21 mouse cellular contexts compared by ENCODE assay signal in genomic region chr9:7852346-7853230, GRCm38 (mm10). TPM values are rescaled to one million over a fixed set of nuclear protein-coding genes. Genes with fewer than 3 reads are reported as not detected.
DNase-seq lines count a peak whose midpoint lies in the region; ATAC-seq and TF ChIP-seq lines count a peak whose summit lies in the region.
"Had no signal": no experiment of that assay in that cellular context is flagged by ENCODE, and none has a peak within 500 bp of the region (broad histone marks: within the 10 kb centered on the region; RNA-seq: fewer than 3 reads in every experiment).

No protein-coding gene starts in this region.

- H3K36me3 ChIP-seq in heart, embryonic 10.5 days, result peaks cover 7% of the 10 kb centered on the region; the same call in 1 of the 2 replicates
- peaks cover 8% of the 10 kb centered on the region for H3K36me3 ChIP-seq in limb, embryonic 12.5 days
- H3K36me3 ChIP-seq in limb, embryonic 10.5 days, result peaks cover 14% of the 10 kb centered on the region
- H3K36me3 ChIP-seq in MEL (ENCODE audit: control insufficient read depth in 1 of 2, insufficient read depth in 2 of 2, low read length in 2 of 2), result peaks cover 0 to 5% of the 10 kb centered on the region in 2 experiments; a peak in 2 of 4 replicates
- peaks cover 56% of the 10 kb centered on the region for H3K36me3 ChIP-seq in intestine, postnatal 0 days (ENCODE audit: control insufficient read depth, insufficient read depth)
- H3K36me3 ChIP-seq: hindbrain, embryonic 15.5 days; midbrain, embryonic 13.5 days; neural tube, embryonic 13.5 days had no signal

- peak; percentile 33 to 47; a peak in 1 of 4 replicates for TF ChIP-seq EP300 in MEL (IDR thresholded peaks at IDR 0.05; ENCODE audit: low read depth in 1 of 2, low read length in 2 of 2)

- H3K79me2 ChIP-seq in MEL (ENCODE audit: control insufficient read depth, insufficient read depth, low read length, poor library complexity), result no peaks in the 10 kb centered on the region

- no peaks in the 10 kb centered on the region for H3K9me3 ChIP-seq in heart, embryonic 10.5 days
- no peaks in the 10 kb centered on the region for H3K9me3 ChIP-seq in limb, embryonic 12.5 days
- no peaks in the 10 kb centered on the region for H3K9me3 ChIP-seq in limb, embryonic 10.5 days (replicated peaks)
- H3K9me3 ChIP-seq in MEL (replicated peaks; ENCODE audit: insufficient read depth, low read length), result no peaks in the 10 kb centered on the region
- H3K9me3 ChIP-seq in intestine, postnatal 0 days (ENCODE audit: control insufficient read depth), result no peaks in the 10 kb centered on the region
- H3K9me3 ChIP-seq: hindbrain, embryonic 15.5 days; midbrain, embryonic 13.5 days; neural tube, embryonic 13.5 days had no signal

- H3K9ac ChIP-seq in limb, embryonic 12.5 days (replicated peaks), result no peak overlapping the region
- H3K9ac ChIP-seq in MEL (ENCODE audit: control insufficient read depth, low read depth, low read length, poor library complexity, severe bottlenecking), result no peak overlapping the region
- H3K9ac ChIP-seq in intestine, postnatal 0 days (ENCODE audit: low read depth, low read length), result no peak overlapping the region
- H3K9ac ChIP-seq: hindbrain, embryonic 15.5 days; midbrain, embryonic 13.5 days; neural tube, embryonic 13.5 days had no signal

- DNase-seq in heart, embryonic 10.5 days (ENCODE audit: low spot score), result peak; percentile 55
- DNase-seq in heart, postnatal 14 days, result no peak
- no peak for DNase-seq in limb, embryonic 10.5 days (ENCODE audit: low spot score)
- DNase-seq in MEL (ENCODE audit: low read depth, low spot score), result peak; percentile 79
- DNase-seq in thymus, postnatal 25 days, result no peak
- DNase-seq in layer of hippocampus, adult 9-10 months (ENCODE audit: low spot score), result no peak
- DNase-seq: adrenal gland, adult 2 months; B cell, adult 2 months; cerebellum, adult 2 months; gastrocnemius, postnatal 25 days; heart, postnatal 10 days; kidney, adult 11 months; right cerebral cortex, adult 18-20 months had no signal

- no peaks in the 10 kb centered on the region for H3K27me3 ChIP-seq in heart, embryonic 10.5 days (ENCODE audit: insufficient read depth, poor library complexity, severe bottlenecking)
- H3K27me3 ChIP-seq in limb, embryonic 12.5 days, result no peaks in the 10 kb centered on the region
- H3K27me3 ChIP-seq in limb, embryonic 10.5 days (ENCODE audit: low read depth, poor library complexity, severe bottlenecking), result no peaks in the 10 kb centered on the region
- H3K27me3 ChIP-seq in MEL (ENCODE audit: control insufficient read depth in 1 of 2, insufficient read depth in 2 of 2, low read length in 2 of 2), result no peaks in the 10 kb centered on the region
- H3K27me3 ChIP-seq in intestine, postnatal 0 days (replicated peaks; ENCODE audit: control insufficient read depth, insufficient read depth, low read length), result no peaks in the 10 kb centered on the region
- H3K27me3 ChIP-seq: hindbrain, embryonic 15.5 days; midbrain, embryonic 13.5 days; neural tube, embryonic 13.5 days had no signal

- no peak overlapping the region for H3K4me2 ChIP-seq in limb, embryonic 12.5 days
- no peak overlapping the region for H3K4me2 ChIP-seq in intestine, postnatal 0 days (replicated peaks; ENCODE audit: low read depth)
- H3K4me2 ChIP-seq: hindbrain, embryonic 15.5 days; liver, embryonic 11.5 days; midbrain, embryonic 13.5 days; neural tube, embryonic 13.5 days had no signal

- TF ChIP-seq RAD21 in MEL (IDR thresholded peaks at IDR 0.05; ENCODE audit: low read depth, low read length), result no peak

- 0 out of 2 replicates have a peak, but pooled peaks have one; percentile 42 for ATAC-seq in limb, embryonic 12.5 days (ENCODE audit: insufficient number of reproducible peaks, insufficient read depth, low FRiP score, low TSS enrichment, low read depth)
- ATAC-seq in intestine, postnatal 0 days, result peak; percentile 66
- ATAC-seq: forebrain, embryonic 16.5 days; midbrain, embryonic 13.5 days had no signal

- peaks cover 5% of the 10 kb centered on the region for H3K4me1 ChIP-seq in heart, embryonic 10.5 days
- H3K4me1 ChIP-seq in limb, embryonic 12.5 days (replicated peaks), result no peaks in the 10 kb centered on the region
- no peaks in the 10 kb centered on the region for H3K4me1 ChIP-seq in limb, embryonic 10.5 days
- peaks cover 0 to 8% of the 10 kb centered on the region in 2 experiments; a peak in 3 of 4 replicates for H3K4me1 ChIP-seq in MEL (ENCODE audit: control insufficient read depth in 1 of 2, insufficient read depth in 2 of 2, low read length in 2 of 2)
- no peaks in the 10 kb centered on the region for H3K4me1 ChIP-seq in intestine, postnatal 0 days (replicated peaks; ENCODE audit: control insufficient read depth, insufficient read depth, low read length)
- H3K4me1 ChIP-seq: hindbrain, embryonic 15.5 days; midbrain, embryonic 13.5 days; neural tube, embryonic 13.5 days had no signal

- whole genome bisulfite sequencing in heart, embryonic 10.5 days, result 51% methylated on average over 4 of the region's 4 CpGs
- WGBS in limb, embryonic 12.5 days, result 91% methylated on average over 4 of the region's 4 CpGs
- WGBS in limb, embryonic 10.5 days, result 85% methylated on average over 4 of the region's 4 CpGs
- WGBS in intestine, postnatal 0 days, result 65% methylated on average over 4 of the region's 4 CpGs

- TF ChIP-seq POLR2A in MEL (IDR thresholded peaks at IDR 0.05; ENCODE audit: control insufficient read depth in 1 of 2, insufficient read depth in 1 of 2, low read depth in 1 of 2, low read length in 2 of 2, poor library complexity in 1 of 2), result no peak

- intact Hi-C loops in heart, postnatal 14 days (cut with DNase I), result no loop called here

- H3K27ac ChIP-seq in heart, embryonic 10.5 days, result no peak overlapping the region
- no peak overlapping the region for H3K27ac ChIP-seq in limb, embryonic 12.5 days
- H3K27ac ChIP-seq in limb, embryonic 10.5 days, result no peak overlapping the region
- no peak overlapping the region for H3K27ac ChIP-seq in MEL (ENCODE audit: control insufficient read depth, low read depth, low read length)
- 0 out of 2 replicates have a peak overlapping the region, but pooled peaks have one; percentile 15 for H3K27ac ChIP-seq in intestine, postnatal 0 days (ENCODE audit: low read depth, low read length)
- H3K27ac ChIP-seq: hindbrain, embryonic 15.5 days; macrophage; midbrain, embryonic 13.5 days; neural tube, embryonic 13.5 days had no signal

- H3K4me3 ChIP-seq in heart, embryonic 10.5 days, result no peak overlapping the region
- no peak overlapping the region for H3K4me3 ChIP-seq in limb, embryonic 12.5 days (replicated peaks)
- no peak overlapping the region for H3K4me3 ChIP-seq in limb, embryonic 10.5 days
- no peak overlapping the region for H3K4me3 ChIP-seq in MEL (ENCODE audit: control insufficient read depth in 1 of 2, insufficient read depth in 1 of 2, low read depth in 2 of 2, low read length in 2 of 2)
- no peak overlapping the region for H3K4me3 ChIP-seq in intestine, postnatal 0 days (ENCODE audit: low read depth, low read length)
- H3K4me3 ChIP-seq: hindbrain, embryonic 15.5 days; midbrain, embryonic 13.5 days; neural tube, embryonic 13.5 days had no signal

- TF ChIP-seq CTCF in MEL (IDR thresholded peaks at IDR 0.05 in 2 of 3, conservative IDR thresholded peaks at IDR 0.05 in 1 of 3; ENCODE audit: control insufficient read depth in 1 of 3, insufficient read depth in 1 of 3, low read depth in 2 of 3, low read length in 3 of 3, poor library complexity in 1 of 3, severe bottlenecking in 1 of 3), result no peak
- no peak for TF ChIP-seq CTCF in intestine, postnatal 0 days (IDR thresholded peaks at IDR 0.05; ENCODE audit: low read depth)

TF ChIP-seq in MEL, 35 proteins besides CTCF, POLR2A, EP300 and RAD21 (continues in another document):
- no peak for TF ChIP-seq TBP (IDR thresholded peaks at IDR 0.05; ENCODE audit: low read depth, low read length)
- no peak for TF ChIP-seq MYC (IDR thresholded peaks at IDR 0.05; ENCODE audit: low read depth, low read length)
- TF ChIP-seq USF2 (IDR thresholded peaks at IDR 0.05; ENCODE audit: borderline replicate concordance in 1 of 2, insufficient read depth in 1 of 2, low read depth in 1 of 2, low read length in 2 of 2), result no peak
- peak; percentile 28; the same call in 1 of the 2 replicates for TF ChIP-seq SMC3 (IDR thresholded peaks at IDR 0.05; ENCODE audit: low read depth, low read length)
- no peak for TF ChIP-seq ZC3H11A (IDR thresholded peaks at IDR 0.05; ENCODE audit: low read depth, low read length)
- no peak for TF ChIP-seq KAT2A (conservative IDR thresholded peaks at IDR 0.05; ENCODE audit: low read depth, low read length)
- no peak for TF ChIP-seq BHLHE40 (IDR thresholded peaks at IDR 0.05; ENCODE audit: borderline replicate concordance, low read depth, low read length)
- TF ChIP-seq MEF2A (IDR thresholded peaks at IDR 0.05; ENCODE audit: extremely low read depth, insufficient replicate concordance, low read depth, low read length, poor library complexity, severe bottlenecking), result no peak
- TF ChIP-seq ELF1 (IDR thresholded peaks at IDR 0.05; ENCODE audit: low read depth, low read length), result no peak
- peak; percentile 16; the same call in 1 of the 2 replicates for TF ChIP-seq NELFE (IDR thresholded peaks at IDR 0.05; ENCODE audit: low read depth, low read length)
- peak; percentile 16; the same call in 1 of the 2 replicates for TF ChIP-seq NRF1 (IDR thresholded peaks at IDR 0.05; ENCODE audit: insufficient read depth, low read depth, low read length, poor library complexity, severe bottlenecking)

RNA-seq across cellular contexts. Expression of gene Birc2, which starts 15.7 kb away (rescaled TPM):
- polyA plus RNA-seq in heart, embryonic 10.5 days (2016; fragmentation: Nextera tagmentation; extraction: Ambion mirVana), result 23.6 and 24.2 TPM in 2 replicates
- 10 to 100 TPM; 26.8 to 28.8 TPM for total RNA-seq in heart, postnatal 14 days (2021)
- 43.9 and 48.7 TPM in 2 replicates for polyA plus RNA-seq in limb, embryonic 12.5 days (2016; fragmentation: Nextera tagmentation; extraction: Ambion mirVana)
- 26.8 and 37.6 TPM in 2 replicates for polyA plus RNA-seq in limb, embryonic 10.5 days (2016; fragmentation: Nextera tagmentation; extraction: Ambion mirVana)
- 29.6 TPM in 2 replicates for total RNA-seq in MEL (2012; rRNA removed)
- polyA plus RNA-seq in MEL (2012; ENCODE audit: insufficient read depth in 1 of 2, insufficient read length in 2 of 2, low read depth in 1 of 2, low replicate concordance in 2 of 2, missing spikeins in 1 of 2), result 10 to 100 TPM in 1 of 2 experiments, not detected in 1; 33.0 TPM
- 18.4 and 18.5 TPM in 2 replicates for polyA plus RNA-seq in intestine, postnatal 0 days (2015; fragmentation: Nextera tagmentation; extraction: Ambion mirVana)

RNA-seq across cellular contexts. Expression of gene Birc3, which starts 20.4 kb away (rescaled TPM):
- 4.9 and 5.2 TPM in 2 replicates for polyA plus RNA-seq in heart, embryonic 10.5 days (2016; fragmentation: Nextera tagmentation; extraction: Ambion mirVana)
- 10 to 100 TPM in 1 of 2 experiments, 1 to 10 TPM in 1; 8.9 to 10.3 TPM for total RNA-seq in heart, postnatal 14 days (2021)
- 6.8 and 7.9 TPM in 2 replicates for polyA plus RNA-seq in limb, embryonic 12.5 days (2016; fragmentation: Nextera tagmentation; extraction: Ambion mirVana)
- 7.4 and 8.2 TPM in 2 replicates for polyA plus RNA-seq in limb, embryonic 10.5 days (2016; fragmentation: Nextera tagmentation; extraction: Ambion mirVana)
- 11.6 and 15.9 TPM in 2 replicates for total RNA-seq in MEL (2012; rRNA removed)
- 10 to 100 TPM in 1 of 2 experiments, not detected in 1; 26.5 TPM for polyA plus RNA-seq in MEL (2012; ENCODE audit: insufficient read depth in 1 of 2, insufficient read length in 2 of 2, low read depth in 1 of 2, low replicate concordance in 2 of 2, missing spikeins in 1 of 2)
- 8.2 and 8.6 TPM in 2 replicates for polyA plus RNA-seq in intestine, postnatal 0 days (2015; fragmentation: Nextera tagmentation; extraction: Ambion mirVana)

Comparison
In these comparisons a context has a peak if more than half of its experiments do, and no peak if none do; other contexts are left out.
1. DNase-seq: peak in heart, embryonic 10.5 days (single experiment) and MEL (single experiment); none in heart, postnatal 14 days (0 of 2), limb, embryonic 10.5 days (single experiment), thymus, postnatal 25 days (single experiment) and layer of hippocampus, adult 9-10 months (single experiment).